Mouse (Mus musculus) kidney, postnatal 14 days (tissue): Measurements from ENCODE around the gene Cd8a.
"Not testable (repeated sequence)": the region's sequence is repeated elsewhere in the genome, so short reads cannot be mapped to it uniquely, and the experiment has no call there.

Source experiments
- DNase-seq: peaks from one replicate; pipeline ENCODE4 v3.0.0; 2022; ENCODE audit warnings: mixed read lengths

Gene Cd8a

DNA sequence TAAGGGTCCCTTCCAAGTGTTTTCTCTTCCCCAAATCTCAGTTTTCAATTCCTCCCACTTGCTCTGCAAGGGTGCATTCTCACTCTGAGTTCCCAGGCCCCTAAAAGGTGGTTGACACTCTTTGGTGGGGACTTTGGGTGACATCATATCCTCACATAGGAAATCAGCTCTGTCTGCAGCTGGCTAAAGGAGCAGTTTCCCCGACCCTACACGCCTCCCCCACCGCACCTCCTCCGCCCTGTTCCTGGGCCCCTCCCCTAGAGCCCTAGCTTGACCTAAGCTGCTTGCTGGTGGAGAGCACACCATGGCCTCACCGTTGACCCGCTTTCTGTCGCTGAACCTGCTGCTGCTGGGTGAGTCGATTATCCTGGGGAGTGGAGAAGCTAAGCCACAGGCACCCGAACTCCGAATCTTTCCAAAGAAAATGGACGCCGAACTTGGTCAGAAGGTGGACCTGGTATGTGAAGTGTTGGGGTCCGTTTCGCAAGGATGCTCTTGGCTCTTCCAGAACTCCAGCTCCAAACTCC is at the start of gene Cd8a:
TSS of gene Cd8a (plus strand) at position 179 of the 527 bp plus-strand sequence.
- no peak for DNase-seq

DNA sequence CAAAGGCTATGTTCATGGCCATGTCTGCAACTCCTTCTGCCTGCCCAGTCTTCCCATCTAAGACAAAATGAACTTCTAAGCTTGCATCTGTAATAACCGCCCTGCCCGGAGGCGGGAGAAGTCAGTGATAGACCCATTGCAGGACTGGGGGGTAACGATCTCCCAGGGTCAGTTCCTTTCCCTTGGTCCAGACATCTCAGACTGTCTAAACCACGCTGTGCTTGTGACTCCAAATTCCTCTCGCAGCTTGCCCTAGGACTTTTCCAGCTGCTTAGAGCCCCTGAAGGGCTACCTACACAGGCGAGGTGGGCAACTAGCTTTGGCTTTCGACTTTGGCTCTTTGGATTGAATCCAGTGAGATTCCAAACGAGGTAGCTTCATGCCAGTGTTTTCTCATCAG is 48.4 kb upstream of the Cd8a start:
- DNase-seq, result no peak

DNA sequence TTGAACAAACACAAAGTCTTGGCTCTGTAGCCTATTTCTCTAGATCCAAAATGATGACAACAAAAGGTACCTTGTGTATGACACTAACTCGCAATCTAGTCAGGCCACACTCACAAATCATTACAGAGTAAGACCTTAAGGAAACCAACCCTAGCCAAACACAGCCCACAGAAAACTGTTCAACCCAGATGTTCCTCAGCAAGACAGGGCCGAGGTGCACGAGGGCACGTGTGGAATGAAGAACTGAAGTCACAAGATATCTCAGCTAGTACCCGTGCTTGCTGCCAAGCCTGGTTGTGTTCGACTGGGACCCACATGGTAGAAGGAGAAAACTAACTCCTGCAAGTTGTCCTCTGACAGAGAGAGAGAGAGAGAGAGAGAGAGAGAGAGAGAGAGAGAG is 43.3 kb upstream of the Cd8a start:
- DNase-seq, result no peak

DNA sequence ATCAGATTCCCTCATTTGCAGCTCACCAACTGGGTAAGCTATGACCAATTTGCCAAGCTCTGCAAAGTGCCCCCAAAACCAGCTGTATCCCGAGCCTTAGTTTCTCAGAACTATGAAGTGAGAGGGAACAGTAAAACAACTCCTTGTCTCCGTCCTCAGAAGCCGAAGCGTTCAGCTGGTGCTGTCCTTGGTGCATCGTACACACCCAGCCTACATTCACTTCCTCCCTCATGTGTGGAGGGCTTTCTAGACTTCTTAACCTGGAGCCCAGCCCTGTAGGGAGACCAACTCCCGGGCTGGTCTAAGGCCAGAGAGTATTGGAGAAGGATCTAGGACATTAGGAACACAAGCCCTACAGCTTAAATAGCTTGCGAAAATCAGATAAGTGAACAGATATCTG is 42.7 kb upstream of the Cd8a start:
- no peak for DNase-seq

DNA sequence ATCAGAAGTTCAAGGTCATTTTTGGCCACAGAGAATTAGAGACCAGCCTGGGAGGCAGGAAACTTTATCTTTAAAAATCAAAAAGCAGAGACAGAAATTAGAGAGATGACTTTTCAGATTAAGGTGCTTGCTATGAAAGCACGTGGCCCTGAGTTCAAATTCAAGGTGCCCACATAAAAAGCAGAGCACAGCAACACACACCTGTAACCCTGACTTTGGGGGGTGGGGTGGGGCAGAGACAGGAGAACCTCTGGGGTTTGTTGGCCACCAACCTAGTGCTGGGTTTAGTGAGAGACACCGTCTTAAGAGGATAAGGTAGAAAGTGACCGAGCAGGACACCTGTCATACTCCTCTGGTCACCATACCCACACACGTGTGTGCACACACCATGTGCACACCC is 41.7 kb upstream of the Cd8a start:
- not testable (repeated sequence) for DNase-seq

DNA sequence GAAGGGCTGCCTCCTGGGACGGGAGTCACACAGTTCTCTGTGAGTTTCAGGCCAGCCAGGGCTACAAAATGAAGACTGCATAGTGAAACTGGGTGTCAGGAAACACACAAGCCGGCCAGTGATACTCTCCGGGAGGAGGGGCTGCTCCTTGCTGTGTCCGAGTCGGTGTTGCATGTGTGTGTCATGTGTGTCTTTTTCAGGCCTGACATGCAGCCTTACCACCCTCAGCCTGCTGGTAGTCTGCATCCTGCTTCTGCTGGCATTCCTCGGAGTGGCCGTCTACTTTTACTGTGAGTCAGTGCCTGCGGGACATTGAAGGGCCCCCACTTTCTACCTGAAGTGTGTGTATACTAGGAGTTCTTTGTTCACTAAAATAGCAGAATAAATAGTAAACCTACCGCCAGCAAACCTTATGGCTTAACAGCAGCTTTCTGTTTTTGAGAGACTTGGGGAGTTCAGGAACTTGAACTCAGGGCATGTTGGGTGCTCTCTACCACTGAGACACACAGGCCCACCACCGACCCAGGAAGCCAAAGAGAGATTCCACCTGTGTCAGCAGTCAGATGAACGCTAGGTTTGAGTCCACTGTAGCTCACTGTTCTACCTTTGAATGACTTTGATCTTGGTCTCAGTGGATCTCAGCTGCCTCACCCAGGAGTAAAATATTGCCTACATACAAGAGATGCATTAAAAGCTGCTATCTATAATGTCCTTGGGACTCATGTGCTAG is 40.8 kb upstream of the Cd8a start:
- DNase-seq, result no peak

DNA sequence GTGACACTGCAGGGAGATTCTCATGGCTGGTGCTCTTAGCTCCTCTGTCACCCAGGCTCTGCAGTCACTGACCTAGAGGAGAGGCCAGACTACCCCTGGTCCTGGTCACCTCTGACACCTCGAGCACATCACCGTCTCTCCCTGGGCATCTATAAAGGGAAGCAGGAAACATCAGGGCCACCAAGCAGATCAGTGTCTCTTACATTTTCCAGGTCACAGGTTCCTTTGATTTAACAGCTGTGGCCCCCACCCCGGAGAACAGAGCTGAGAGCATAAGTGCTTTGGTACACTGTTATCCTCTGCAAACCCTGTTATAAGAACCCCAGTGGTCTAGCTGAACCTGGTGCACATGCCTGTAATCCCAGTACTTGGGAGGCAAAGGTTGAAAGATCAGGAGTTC is 40.2 kb upstream of the Cd8a start:
- DNase-seq, result no peak

DNA sequence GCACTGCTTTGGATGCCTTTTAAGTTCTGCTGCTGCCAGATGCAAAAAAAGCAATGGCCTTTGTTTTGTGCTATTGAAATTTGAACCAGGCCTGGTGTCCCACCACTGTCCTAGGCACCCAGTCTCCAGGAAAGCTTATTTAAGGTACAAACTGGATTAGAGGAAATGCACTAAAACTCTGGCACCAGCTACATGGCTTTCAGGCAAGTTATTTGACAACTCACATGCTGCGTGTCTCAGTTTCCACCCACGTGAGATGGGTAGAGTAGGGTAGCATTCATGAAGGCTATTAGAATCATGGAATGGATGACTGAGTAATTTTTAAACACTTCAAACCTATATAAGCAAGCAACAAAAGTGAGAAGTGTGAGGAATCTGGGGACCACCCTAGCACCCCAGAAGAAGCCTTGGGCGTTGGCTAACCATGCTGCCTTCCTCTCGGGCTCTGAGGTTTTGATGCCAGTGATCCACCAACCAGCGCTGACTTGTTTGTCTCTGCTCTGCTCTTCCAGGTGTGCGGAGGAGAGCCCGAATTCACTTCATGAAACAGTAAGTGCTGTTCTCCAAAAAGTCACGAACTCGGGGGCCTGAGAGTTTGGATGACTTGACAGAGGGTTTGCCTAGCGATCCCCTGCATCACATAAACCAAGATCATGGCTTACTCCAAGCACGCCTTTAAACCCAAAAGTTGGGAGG is 39.5 kb upstream of the Cd8a start:
- DNase-seq, result no peak

DNA sequence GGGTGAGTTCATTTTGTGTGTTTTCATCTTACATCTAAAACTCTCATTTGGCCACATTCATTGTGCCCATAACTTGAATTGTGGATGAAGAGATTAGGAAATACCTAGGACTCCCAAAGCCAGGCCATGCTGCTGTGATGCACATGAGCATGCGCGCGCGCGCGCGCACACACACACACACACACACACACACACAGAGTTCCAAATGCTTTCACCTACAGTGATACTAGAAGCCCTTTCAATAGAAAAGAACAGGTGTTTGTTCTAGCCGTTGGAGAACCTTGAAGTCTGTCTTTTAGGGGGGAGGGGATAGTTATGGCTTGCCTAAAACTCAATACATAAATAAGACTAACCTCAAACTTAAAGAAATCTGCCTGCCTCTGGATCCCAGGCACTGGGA is 35.6 kb upstream of the Cd8a start:
- no peak for DNase-seq

DNA sequence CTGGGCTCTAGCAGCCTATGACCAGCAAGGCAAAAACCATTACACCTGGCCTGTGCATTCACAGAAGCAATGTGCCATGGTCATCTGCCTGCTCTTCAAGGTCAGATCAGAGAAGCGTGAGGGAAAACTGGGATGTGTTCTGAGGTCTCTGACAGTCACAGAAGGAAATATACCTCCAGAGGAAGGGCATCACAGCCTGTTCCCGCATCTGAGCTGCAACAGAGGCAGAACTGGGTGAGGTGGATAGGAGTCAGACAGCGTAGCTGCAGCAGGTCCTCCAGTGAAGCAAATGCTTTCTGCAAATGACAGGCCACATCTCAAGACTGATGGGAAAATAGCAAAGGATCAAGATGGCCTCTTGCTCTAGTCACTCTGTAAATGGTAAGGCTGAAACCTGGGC is 34.3 kb upstream of the Cd8a start:
- DNase-seq, result no peak

DNA sequence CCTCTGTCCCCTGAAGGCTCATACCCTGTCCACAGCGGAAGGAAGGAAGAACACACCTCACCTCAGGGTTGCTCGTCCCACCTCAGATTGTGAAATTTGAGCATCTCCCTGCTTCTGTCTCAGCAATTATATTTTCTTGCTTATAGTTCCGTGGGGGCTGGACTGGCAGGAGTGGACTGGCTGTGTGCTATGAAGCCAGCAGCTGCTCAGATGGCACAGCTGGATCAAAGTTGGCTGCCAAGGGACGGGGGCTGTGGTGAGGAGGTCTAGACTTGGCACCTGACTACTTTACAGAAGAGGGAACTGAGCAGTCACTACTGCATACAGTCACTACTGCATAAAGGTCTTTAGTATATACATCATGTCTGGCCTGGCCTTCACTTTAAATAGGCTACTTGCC is 33.9 kb upstream of the Cd8a start:
- DNase-seq, result no peak

DNA sequence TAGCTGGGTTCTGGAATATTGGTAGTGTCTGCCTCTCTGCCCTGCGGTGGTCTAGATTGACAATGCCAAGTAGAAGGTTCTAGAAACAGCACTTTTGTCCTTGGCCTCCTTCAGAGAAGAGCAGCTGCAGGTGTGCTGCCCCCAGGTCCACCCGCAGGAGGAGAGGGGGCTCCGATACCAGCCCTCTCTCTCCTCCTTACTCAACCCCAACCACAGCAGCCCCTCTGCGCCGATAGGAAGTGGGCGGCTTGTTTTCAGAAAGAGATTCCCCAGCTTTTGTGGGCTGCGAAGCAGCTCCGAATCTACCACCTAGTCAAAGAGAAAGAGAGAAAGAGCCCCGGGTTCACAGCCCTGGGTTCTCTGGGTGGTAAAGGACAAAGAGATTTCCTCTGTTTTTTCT is 32.0 kb upstream of the Cd8a start:
- no peak for DNase-seq

DNA sequence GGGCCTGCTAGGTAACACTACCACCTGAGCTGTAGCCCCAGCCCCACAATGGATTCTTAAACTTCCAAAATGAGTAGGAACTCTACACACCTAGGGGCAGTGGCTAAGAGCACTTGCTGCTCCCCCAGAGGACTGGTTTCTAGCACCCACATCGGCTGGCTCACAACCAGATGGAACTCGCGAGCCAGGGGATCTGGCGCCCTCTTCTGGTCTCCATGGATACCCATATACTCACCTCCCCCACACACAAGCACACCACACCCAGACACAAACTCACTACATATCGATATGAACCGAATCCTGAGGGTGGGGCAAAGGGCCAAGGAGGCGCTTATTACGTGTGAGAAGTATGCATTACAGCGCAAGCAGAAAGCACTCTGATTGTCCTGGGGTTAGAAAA is 25.2 kb upstream of the Cd8a start:
- DNase-seq, result no peak

DNA sequence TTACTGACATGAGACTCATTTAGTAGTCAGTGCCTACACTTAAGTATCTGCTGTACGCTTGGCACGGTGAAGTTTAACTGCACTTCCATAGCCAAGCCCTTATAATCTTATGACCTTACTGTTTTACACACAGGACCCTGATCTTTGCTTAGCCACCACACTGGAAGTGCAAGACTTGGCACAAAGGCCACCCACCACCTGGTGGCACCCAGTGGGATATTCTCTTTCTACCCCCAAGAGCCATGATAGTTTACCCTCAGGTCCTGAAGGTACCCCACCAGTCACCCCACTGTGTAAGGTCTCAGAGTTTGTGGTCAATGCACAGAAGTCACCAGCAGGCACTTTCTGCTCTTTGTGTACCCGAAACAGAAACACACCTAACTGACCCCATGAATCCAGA is 22.0 kb upstream of the Cd8a start:
- no peak for DNase-seq

DNA sequence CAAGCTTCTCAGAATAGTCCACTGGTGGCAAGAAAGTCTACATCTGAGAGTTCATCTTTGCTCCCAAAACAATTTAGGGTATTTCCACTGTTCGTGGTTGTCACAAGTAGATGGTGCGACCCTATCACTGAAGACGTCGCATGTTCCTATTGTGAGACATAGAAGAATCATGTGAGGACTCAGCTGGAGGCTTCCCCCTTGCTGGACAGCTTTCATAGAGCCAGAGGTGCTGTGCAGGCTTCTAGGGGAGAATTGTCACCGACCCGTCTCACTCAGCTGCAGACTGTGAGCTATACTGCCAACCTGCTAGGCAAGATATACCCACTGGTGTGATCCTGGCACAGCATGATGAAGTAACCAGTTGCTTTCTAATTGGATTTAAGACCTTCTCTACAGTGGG is 21.0 kb upstream of the Cd8a start:
- DNase-seq, result no peak

DNA sequence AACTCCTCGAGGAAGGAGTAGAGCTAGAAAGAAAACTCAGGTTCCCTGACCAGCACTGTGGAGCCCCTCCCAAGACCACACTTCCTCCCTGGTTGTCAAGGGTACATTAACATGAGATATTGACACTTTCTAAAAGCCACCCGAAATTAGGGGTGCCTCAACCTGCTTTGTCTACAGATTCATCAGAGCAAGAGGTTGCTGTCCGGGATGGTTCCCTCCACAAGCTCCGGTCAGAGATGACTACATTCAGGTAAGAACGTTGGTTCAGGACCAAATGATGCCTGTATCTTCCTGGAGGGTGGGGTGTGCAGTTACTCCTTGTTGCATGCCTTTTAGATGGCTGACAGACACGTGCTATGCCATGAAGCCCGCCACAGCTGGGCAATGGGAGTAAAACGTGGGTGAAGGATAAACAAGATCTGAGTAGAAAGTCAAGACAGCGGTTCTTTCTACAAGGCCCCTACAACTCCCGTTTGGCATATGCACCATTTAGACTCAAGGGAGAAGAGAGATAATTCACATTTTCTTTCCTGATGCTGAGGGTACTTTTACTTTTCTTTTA is 20.3 kb upstream of the Cd8a start:
- DNase-seq, result no peak

DNA sequence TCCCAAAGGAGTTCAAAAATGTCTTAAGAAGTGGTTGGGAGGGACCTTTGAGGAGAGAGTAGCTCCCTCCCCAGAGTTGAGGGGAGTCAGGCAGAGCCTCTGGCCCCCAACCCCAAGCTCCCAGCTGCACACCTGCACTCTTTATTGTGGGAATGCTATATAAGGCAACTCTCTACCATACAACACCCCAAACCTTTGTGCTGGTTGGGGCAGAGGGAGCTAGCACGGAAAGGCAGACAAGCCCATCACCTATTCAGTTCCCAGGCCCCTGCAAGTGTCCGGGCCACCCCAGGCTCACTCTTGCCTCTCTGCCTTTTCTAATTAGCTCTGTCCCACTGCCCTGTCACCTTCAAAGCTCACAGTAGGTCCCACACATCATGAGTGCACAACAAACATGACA is 19.5 kb upstream of the Cd8a start:
- no peak for DNase-seq

DNA sequence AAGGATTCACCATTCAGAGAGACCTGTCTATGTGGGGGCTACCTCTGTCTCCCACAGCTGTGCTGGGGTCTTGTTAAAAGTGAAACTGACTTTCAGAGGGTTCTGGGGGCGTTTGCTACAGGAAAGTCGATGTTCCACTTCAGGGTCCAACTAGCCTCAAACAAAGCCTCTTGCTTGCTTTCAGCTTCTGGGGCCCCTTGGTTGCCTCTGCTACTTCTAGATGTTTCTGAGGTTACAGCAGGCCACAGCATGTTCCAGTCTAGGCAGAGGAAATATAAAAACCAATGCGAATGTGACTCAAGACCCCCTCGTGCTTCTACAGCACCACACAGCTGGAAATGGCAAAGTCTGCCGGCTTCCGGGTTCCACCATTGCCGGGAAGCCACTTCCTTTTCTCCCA is 15.7 kb upstream of the Cd8a start:
- no peak for DNase-seq

DNA sequence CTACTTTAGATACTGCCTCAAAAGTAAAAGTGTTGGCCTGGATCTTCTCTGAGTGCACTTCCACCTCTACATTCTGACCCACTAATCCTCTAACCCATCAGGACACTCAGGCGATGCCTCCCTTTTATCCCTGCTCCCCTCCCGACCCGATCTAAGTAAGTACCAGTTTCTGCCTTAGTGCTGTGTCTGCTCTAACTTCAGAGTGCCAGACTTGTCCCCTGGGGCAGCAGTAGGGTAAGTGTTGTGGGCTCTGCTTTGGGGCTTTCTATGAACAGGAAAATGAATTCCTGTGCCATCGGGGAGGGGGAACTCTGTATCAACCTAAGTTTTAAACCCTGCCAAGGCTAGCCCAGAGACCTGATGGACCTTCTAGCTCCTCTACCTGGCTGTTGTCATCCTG is 13.0 kb upstream of the Cd8a start:
- DNase-seq, result no peak

DNA sequence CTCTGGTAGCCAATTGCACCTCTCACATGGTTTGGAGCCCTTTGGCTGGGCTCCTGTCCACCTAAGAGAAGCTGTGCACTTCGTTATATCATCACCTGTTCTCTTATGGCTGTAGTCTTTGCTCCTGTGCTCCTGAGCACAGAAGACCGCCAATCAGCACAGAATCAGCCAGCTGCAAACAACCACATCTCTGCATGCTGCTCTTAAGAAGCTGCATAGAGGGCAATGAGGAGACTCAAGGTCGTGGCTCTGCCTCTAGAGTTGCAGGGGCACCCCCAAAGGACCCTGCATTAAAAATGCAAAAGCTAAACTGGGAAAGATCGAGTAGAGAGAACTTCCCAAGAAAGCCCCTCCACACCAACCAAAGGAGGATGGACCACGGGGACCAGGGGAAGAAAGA is 12.5 kb upstream of the Cd8a start:
- DNase-seq, result no peak

DNA sequence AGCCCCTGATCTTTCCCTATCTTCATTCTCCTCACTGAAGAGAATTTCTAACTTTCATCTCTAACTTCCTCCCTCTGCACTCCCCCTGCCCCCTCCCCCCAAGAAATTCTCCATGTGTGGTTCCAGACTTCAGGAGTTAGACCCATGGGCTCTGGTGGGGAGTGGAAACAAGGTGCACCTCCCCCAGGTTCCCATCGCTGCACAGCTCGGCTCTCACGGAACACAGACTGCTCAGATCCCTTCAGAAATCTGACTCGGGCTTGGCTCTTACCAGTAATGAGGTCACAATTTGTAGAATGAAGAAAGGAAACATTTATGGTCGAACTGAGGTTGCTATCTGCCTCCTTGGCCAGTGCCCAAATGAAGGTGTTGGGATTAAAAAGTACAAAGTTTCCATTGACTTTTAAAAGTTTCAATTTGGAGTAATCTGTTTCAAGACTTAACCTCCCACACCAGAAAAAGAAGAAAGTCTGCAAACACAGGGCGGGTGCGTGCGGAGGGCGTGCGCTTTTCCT is 12.0 kb upstream of the Cd8a start:
- DNase-seq, result no peak

DNA sequence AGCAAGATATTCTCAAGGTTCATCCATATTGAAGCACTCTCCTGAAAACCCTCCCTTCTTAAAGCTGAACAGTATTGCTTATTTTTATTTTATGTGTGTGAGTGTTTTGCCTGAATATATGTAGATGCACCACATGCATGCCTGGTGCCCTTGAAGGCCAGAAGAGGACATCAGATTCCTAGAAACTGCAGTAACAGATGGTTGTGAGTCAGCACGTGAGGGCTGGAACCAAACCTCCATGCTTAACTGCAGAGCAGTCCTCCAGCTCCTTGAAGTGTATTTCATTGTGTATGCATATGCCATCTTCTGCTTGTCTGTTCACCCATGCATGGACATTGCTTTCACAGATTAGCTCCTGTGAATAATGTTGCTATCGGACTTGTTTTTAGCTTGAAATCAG is 9.2 kb upstream of the Cd8a start:
- no peak for DNase-seq

DNA sequence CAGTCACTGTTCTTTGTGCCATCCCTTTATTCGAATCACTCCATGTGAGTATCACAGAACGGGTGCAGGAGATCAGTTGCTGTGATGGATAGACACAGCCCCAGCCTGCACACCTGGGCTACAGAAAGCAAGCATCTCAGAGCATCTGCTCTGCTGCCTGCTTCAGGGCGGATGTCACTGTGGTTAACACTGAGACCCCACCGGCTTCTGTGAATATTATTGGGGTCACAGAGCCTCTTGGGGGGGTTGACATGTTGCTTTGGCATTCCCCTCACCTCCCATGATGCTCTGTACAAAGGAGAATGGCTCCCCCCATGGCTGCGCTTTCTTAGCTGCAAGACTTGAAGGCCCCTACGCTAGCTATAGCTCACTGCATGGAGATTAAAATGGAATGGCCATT is 3.8 kb upstream of the Cd8a start:
- DNase-seq, result no peak

DNA sequence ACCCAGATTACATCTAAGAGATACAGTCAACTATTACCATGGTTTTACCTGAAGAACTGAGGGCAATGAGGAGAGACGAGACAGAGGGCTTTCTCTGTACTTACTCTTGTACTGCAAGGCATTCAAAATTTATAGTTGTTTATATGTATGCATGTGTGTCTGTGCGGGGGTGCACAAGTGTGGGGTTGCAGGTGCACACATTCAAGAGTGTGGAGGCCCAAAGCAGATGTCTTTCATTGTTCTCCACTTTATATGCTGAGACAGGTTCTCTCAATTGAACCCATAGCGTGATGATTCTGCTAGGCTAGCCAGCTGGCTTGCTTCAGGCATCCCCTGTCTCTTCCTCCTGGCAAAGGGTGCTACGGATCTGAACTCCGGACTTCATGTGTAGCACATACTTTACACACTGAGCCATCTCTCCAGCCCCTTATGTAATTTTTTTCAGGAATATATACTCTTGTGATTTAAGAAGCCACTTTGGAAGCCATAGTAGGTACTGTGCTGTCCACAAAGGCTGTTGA is 2.1 kb upstream of the Cd8a start:
- DNase-seq, result no peak
